Comparison of ENCODE assay signal across 10 mouse cellular contexts in the genomic region with DNA sequence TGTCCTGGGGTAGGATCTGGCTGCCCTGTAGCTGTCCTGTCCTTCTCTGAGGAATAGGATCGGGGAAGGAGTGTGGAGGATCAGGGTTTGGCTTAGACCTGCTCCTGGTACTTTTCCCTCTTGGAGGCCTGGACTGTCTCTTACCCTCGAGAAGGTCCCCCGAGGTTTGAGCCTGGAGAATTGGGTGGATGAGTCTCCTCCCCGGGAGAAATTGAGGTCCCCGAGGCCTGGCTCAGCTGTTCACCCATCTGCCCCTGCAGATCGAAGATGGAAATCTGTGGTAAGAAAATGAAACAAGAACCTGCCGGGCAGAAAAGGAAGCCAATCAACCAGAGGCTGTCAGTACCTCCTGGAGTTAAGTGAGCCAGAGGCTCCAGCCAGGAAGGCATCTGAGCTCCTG. TPM values are rescaled to one million over a fixed set of nuclear protein-coding genes. Genes with fewer than 3 reads are reported as not detected.
DNase-seq lines count a peak whose midpoint lies in the region; ATAC-seq and TF ChIP-seq lines count a peak whose summit lies in the region.
"Had no signal": no experiment of that assay in that cellular context is flagged by ENCODE, and none has a peak within 500 bp of the region (broad histone marks: within the 10 kb centered on the region; RNA-seq: fewer than 3 reads in every experiment).

No protein-coding gene starts in this region.

- intact Hi-C loops in left cerebral cortex, postnatal 4 days (cut with DNase I): no loop called here

- H3K4me1 ChIP-seq in forebrain, embryonic 10.5 days: peaks cover 68% of the 10 kb centered on the region
- no peaks in the 10 kb centered on the region for H3K4me1 ChIP-seq in forebrain, postnatal 0 days (ENCODE audit: insufficient read depth)
- H3K4me1 ChIP-seq in embryonic facial prominence, embryonic 10.5 days: peaks cover 50% of the 10 kb centered on the region
- peaks cover 29% of the 10 kb centered on the region for H3K4me1 ChIP-seq in hindbrain, embryonic 16.5 days (ENCODE audit: control insufficient read depth, insufficient read depth, low read depth, low read length)
- H3K4me1 ChIP-seq in midbrain, postnatal 0 days (ENCODE audit: insufficient read depth, low read length): peaks cover 13% of the 10 kb centered on the region

- peak overlapping the region; percentile 85 for H3K27ac ChIP-seq in forebrain, embryonic 10.5 days
- no peak overlapping the region for H3K27ac ChIP-seq in forebrain, postnatal 0 days (ENCODE audit: low read depth, low read length)
- H3K27ac ChIP-seq in embryonic facial prominence, embryonic 10.5 days (replicated peaks): peak overlapping the region; percentile 72
- peak overlapping the region; percentile 71 for H3K27ac ChIP-seq in hindbrain, embryonic 16.5 days (ENCODE audit: low read depth, low read length)
- H3K27ac ChIP-seq in midbrain, postnatal 0 days (ENCODE audit: low read depth, low read length): peak overlapping the region; percentile 43
- H3K27ac ChIP-seq: liver, embryonic 13.5 days had no signal

- peaks cover 5% of the 10 kb centered on the region; the same call in 1 of the 2 replicates for H3K36me3 ChIP-seq in forebrain, embryonic 10.5 days (replicated peaks)
- no peaks in the 10 kb centered on the region for H3K36me3 ChIP-seq in forebrain, postnatal 0 days (ENCODE audit: insufficient read depth)
- no peaks in the 10 kb centered on the region for H3K36me3 ChIP-seq in embryonic facial prominence, embryonic 10.5 days (replicated peaks)
- no peaks in the 10 kb centered on the region for H3K36me3 ChIP-seq in hindbrain, embryonic 16.5 days (ENCODE audit: control insufficient read depth, insufficient read depth, low read length)
- H3K36me3 ChIP-seq in midbrain, postnatal 0 days (ENCODE audit: insufficient read depth, low read length): no peaks in the 10 kb centered on the region
- H3K36me3 ChIP-seq: liver, embryonic 13.5 days had no signal

- DNase-seq in forebrain, embryonic 10.5 days (ENCODE audit: extremely low spot score, low spot score): no peak
- DNase-seq in forebrain, postnatal 0 days: no peak
- DNase-seq in embryonic facial prominence, embryonic 10.5 days (ENCODE audit: low spot score): no peak
- no peak for DNase-seq in midbrain, postnatal 0 days (ENCODE audit: low spot score)
- no peak for DNase-seq in liver
- no peak for DNase-seq in left cerebral cortex, postnatal 4 days
- DNase-seq: liver, embryonic 13.5 days had no signal

- H3K4me2 ChIP-seq in forebrain, postnatal 0 days (ENCODE audit: low read depth): no peak overlapping the region
- no peak overlapping the region for H3K4me2 ChIP-seq in hindbrain, embryonic 16.5 days (ENCODE audit: low read length)
- H3K4me2 ChIP-seq in midbrain, postnatal 0 days (ENCODE audit: low read depth, low read length, poor library complexity, severe bottlenecking): no peak overlapping the region
- H3K4me2 ChIP-seq: liver, embryonic 13.5 days had no signal

- no peak overlapping the region for H3K9ac ChIP-seq in forebrain, postnatal 0 days
- no peak overlapping the region for H3K9ac ChIP-seq in hindbrain, embryonic 16.5 days (ENCODE audit: low read depth, low read length)
- H3K9ac ChIP-seq in midbrain, postnatal 0 days (replicated peaks; ENCODE audit: low read length, poor library complexity, severe bottlenecking): no peak overlapping the region
- H3K9ac ChIP-seq: liver, embryonic 13.5 days had no signal

- TF ChIP-seq CTCF in forebrain, postnatal 0 days (IDR thresholded peaks at IDR 0.05; ENCODE audit: low read depth): no peak
- no peak for TF ChIP-seq CTCF in midbrain, postnatal 0 days (IDR thresholded peaks at IDR 0.05)

- H3K9me3 ChIP-seq in forebrain, embryonic 10.5 days: no peaks in the 10 kb centered on the region
- no peaks in the 10 kb centered on the region for H3K9me3 ChIP-seq in forebrain, postnatal 0 days (ENCODE audit: low read length)
- H3K9me3 ChIP-seq in embryonic facial prominence, embryonic 10.5 days: no peaks in the 10 kb centered on the region
- no peaks in the 10 kb centered on the region for H3K9me3 ChIP-seq in hindbrain, embryonic 16.5 days (ENCODE audit: control insufficient read depth, low read length)
- no peaks in the 10 kb centered on the region for H3K9me3 ChIP-seq in midbrain, postnatal 0 days (ENCODE audit: low read length)
- H3K9me3 ChIP-seq: liver, embryonic 13.5 days had no signal

- WGBS in forebrain, embryonic 10.5 days: 66% methylated on average over 7 of the region's 7 CpGs
- 26% methylated on average over 7 of the region's 7 CpGs for WGBS in forebrain, postnatal 0 days
- WGBS in embryonic facial prominence, embryonic 10.5 days: 60% methylated on average over 7 of the region's 7 CpGs
- 20% methylated on average over 7 of the region's 7 CpGs for WGBS in hindbrain, embryonic 16.5 days
- whole genome bisulfite sequencing in midbrain, postnatal 0 days: 25% methylated on average over 7 of the region's 7 CpGs

- H3K4me3 ChIP-seq in forebrain, embryonic 10.5 days: no peak overlapping the region
- H3K4me3 ChIP-seq in forebrain, postnatal 0 days (ENCODE audit: low read depth, low read length): no peak overlapping the region
- H3K4me3 ChIP-seq in embryonic facial prominence, embryonic 10.5 days: 0 out of 2 replicates have a peak overlapping the region, but pooled peaks have one; percentile 2
- no peak overlapping the region for H3K4me3 ChIP-seq in hindbrain, embryonic 16.5 days (ENCODE audit: low read length)
- no peak overlapping the region for H3K4me3 ChIP-seq in midbrain, postnatal 0 days (ENCODE audit: low read depth, low read length)
- H3K4me3 ChIP-seq: liver, embryonic 13.5 days had no signal

- peaks cover 42% of the 10 kb centered on the region for H3K27me3 ChIP-seq in forebrain, embryonic 10.5 days (ENCODE audit: poor library complexity, severe bottlenecking)
- no peaks in the 10 kb centered on the region for H3K27me3 ChIP-seq in forebrain, postnatal 0 days (ENCODE audit: insufficient read depth, low read length)
- H3K27me3 ChIP-seq in embryonic facial prominence, embryonic 10.5 days (replicated peaks; ENCODE audit: low read depth, poor library complexity, severe bottlenecking): peaks cover 36% of the 10 kb centered on the region
- H3K27me3 ChIP-seq in hindbrain, embryonic 16.5 days (replicated peaks; ENCODE audit: control insufficient read depth, insufficient read depth, low read length): no peaks in the 10 kb centered on the region
- H3K27me3 ChIP-seq in midbrain, postnatal 0 days (ENCODE audit: insufficient read depth, low read length): no peaks in the 10 kb centered on the region

- no peak for ATAC-seq in forebrain, postnatal 0 days
- ATAC-seq in hindbrain, embryonic 16.5 days: no peak
- no peak for ATAC-seq in midbrain, postnatal 0 days (ENCODE audit: low FRiP score)
- no peak for ATAC-seq in CD4-positive, CD25-positive, alpha-beta regulatory T cell, adult 4 months
- ATAC-seq: activated CD4-positive, CD25-positive, alpha-beta regulatory T cell, adult 4 months had no signal

RNA-seq across cellular contexts. Expression of a gene that starts 45.5 kb away (rescaled TPM):
- 9.0 and 9.9 TPM in 2 replicates for polyA plus RNA-seq in forebrain, embryonic 10.5 days (2016; fragmentation: Nextera tagmentation; extraction: Ambion mirVana)
- 23.2 and 28.6 TPM in 2 replicates for total RNA-seq in forebrain, postnatal 0 days (2014; rRNA removed)
- 3.4 and 5.7 TPM in 2 replicates for polyA plus RNA-seq in forebrain, postnatal 0 days (2015; fragmentation: Nextera tagmentation; extraction: Ambion mirVana)
- polyA plus RNA-seq in embryonic facial prominence, embryonic 10.5 days (2016; fragmentation: Nextera tagmentation; extraction: Ambion mirVana): 3.4 and 3.7 TPM in 2 replicates
- polyA plus RNA-seq in hindbrain, embryonic 16.5 days (2015; fragmentation: Nextera tagmentation; extraction: Ambion mirVana): 15.0 TPM in 2 replicates
- total RNA-seq in midbrain, postnatal 0 days (2014; rRNA removed): 49.3 and 52.2 TPM in 2 replicates
- polyA plus RNA-seq in midbrain, postnatal 0 days (2015; fragmentation: Nextera tagmentation; extraction: Ambion mirVana): 9.4 and 11.9 TPM in 2 replicates
- not detected for polyA plus RNA-seq in CD4-positive, CD25-positive, alpha-beta regulatory T cell, adult 4 months (2017; shearing (Covaris generic))
- total RNA-seq in left cerebral cortex, postnatal 4 days (2021): 10 to 100 TPM; 61.7 to 63.2 TPM
